Mouse (Mus musculus): ENCODE measurements at regions not wholly inside any gene's neighbourhood (a gene's known extent, or its start where the extent isn't known, plus 50 kb on each side); places are given as distances from the start of the nearest gene placed in this dataset.

GRCm38 (mm10) chr14:123143489-123144046, 159.7 kb upstream of the Tmtc4 start:
- Histone ChIP-seq H3K36me3 (no peaks in the 10 kb centered on the region), H3K4me3 (replicated peaks) (no peak overlapping the region), H3K27me3 (no peaks in the 10 kb centered on the region), H3K27ac (no peak overlapping the region), H3K4me1 (replicated peaks) (peaks cover 13% of the 10 kb centered on the region), H3K9ac (replicated peaks) (no peak overlapping the region), H3K4me2 (replicated peaks) (no peak overlapping the region), H3K9me3 (no peaks in the 10 kb centered on the region)
- WGBS: 65% methylated on average over 5 of the region's 5 CpGs
- ATAC-seq: no peak

- Histone ChIP-seq H3K9ac (replicated peaks) (no peak overlapping the region), H3K4me3 (replicated peaks) (no peak overlapping the region), H3K36me3 (no peaks in the 10 kb centered on the region), H3K9me3 (no peaks in the 10 kb centered on the region), H3K4me2 (replicated peaks) (no peak overlapping the region), H3K27ac (no peak overlapping the region), H3K27me3 (no peaks in the 10 kb centered on the region), H3K4me1 (replicated peaks) (peaks cover 9% of the 10 kb centered on the region; the same call in 1 of the 2 replicates)
- ATAC-seq: peak; percentile 91
- WGBS: 55% methylated on average over 6 of the region's 6 CpGs
Observed at GRCm38 (mm10) chr14:123138743-123139705, 155.2 kb upstream of the Tmtc4 start.

DNA sequence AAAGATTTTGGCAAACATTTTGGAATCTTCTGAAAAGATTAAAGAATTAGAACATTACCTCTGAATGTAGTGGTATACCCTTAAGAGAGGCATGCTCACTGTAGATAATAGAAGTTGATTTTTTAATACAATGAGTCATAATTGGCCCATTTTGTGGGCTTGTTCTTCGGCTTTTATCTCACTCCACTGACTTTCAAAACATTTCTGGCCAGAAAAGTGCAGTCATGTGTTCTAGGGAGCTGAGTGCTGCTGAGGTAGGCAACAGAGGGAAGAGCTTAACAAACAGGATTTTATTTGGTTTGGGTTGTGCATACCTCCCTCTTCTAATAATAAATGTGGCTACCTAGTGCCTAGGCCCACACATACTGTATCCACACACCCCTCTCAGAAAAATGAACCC, 150.1 kb upstream of the Tmtc4 start:
- 67% methylated on average over 1 of the region's 1 CpGs for WGBS
- Histone ChIP-seq H3K27me3 (no peaks in the 10 kb centered on the region), H3K27ac (no peak overlapping the region), H3K4me1 (replicated peaks) (no peaks in the 10 kb centered on the region), H3K4me2 (replicated peaks) (no peak overlapping the region), H3K9me3 (no peaks in the 10 kb centered on the region), H3K36me3 (no peaks in the 10 kb centered on the region), H3K9ac (replicated peaks) (no peak overlapping the region), H3K4me3 (replicated peaks) (no peak overlapping the region)
- no peak for ATAC-seq

DNA sequence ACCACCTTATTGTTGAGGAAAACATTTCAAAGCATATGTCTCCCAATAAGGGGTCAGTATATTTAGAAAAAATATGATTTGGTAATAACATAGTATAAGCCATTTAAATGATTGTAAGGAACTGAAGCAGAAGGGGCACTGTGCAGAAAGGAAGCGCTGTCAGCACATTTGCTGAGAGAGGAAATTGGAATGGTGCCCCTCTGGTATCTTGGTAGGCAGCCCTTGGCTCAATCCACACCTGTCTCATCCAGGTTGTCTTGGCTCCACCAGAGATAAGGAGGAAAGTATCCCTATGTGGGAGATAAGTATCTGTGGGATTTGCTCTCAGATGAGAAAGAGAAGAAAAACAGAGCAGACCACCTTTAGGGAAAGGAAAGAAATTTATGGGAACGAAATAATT, 136.5 kb upstream of the Tmtc4 start:
- H3K27ac ChIP-seq: no peak overlapping the region
- H3K36me3 ChIP-seq: no peaks in the 10 kb centered on the region
- WGBS: 84% methylated on average over 2 of the region's 2 CpGs
- ATAC-seq: no peak
- H3K9ac ChIP-seq (replicated peaks): no peak overlapping the region
- H3K4me2 ChIP-seq (replicated peaks): no peak overlapping the region
- no peaks in the 10 kb centered on the region for H3K9me3 ChIP-seq
- no peaks in the 10 kb centered on the region for H3K4me1 ChIP-seq (replicated peaks)
- no peaks in the 10 kb centered on the region for H3K27me3 ChIP-seq
- H3K4me3 ChIP-seq (replicated peaks): no peak overlapping the region

- H3K9ac ChIP-seq (replicated peaks): no peak overlapping the region
- H3K9me3 ChIP-seq: no peaks in the 10 kb centered on the region
- H3K4me3 ChIP-seq (replicated peaks): no peak overlapping the region
- H3K4me2 ChIP-seq (replicated peaks): no peak overlapping the region
- no peaks in the 10 kb centered on the region for H3K4me1 ChIP-seq (replicated peaks)
- no peaks in the 10 kb centered on the region for H3K27me3 ChIP-seq
- H3K36me3 ChIP-seq: no peaks in the 10 kb centered on the region
- no peak for ATAC-seq
- no peak overlapping the region for H3K27ac ChIP-seq
- 88% methylated on average over 1 of the region's 1 CpGs for WGBS
Observed at GRCm38 (mm10) chr14:123116337-123116736, 132.5 kb upstream of the Tmtc4 start.

GRCm38 (mm10) chr14:123110533-123110932, 126.7 kb upstream of the Tmtc4 start:
- no peaks in the 10 kb centered on the region for H3K36me3 ChIP-seq
- no peaks in the 10 kb centered on the region for H3K27me3 ChIP-seq
- ATAC-seq: no peak
- no peaks in the 10 kb centered on the region for H3K4me1 ChIP-seq (replicated peaks)
- no peak overlapping the region for H3K4me3 ChIP-seq (replicated peaks)
- no peak overlapping the region for H3K27ac ChIP-seq
- no peaks in the 10 kb centered on the region for H3K9me3 ChIP-seq
- 80% methylated on average over 2 of the region's 2 CpGs for WGBS
- H3K9ac ChIP-seq (replicated peaks): no peak overlapping the region
- no peak overlapping the region for H3K4me2 ChIP-seq (replicated peaks)

DNA sequence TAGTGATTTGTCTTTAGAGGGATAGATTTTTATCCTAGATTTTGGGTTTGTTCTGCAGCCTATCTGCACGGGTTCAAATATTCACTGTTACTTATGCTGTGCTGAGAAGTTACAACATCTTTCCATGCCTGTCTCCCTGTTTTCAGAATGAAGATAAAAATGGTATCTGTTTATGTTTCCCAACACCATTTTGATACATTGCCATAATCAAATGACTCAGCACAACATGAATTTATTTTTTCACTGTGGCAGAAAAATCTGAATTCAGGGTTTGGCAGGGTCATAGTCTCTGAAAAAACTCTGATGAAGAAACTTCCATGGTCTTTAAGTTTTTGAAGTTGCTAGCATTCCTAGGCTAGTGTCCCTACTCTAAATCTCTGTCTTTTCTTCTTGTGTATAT, 116.5 kb upstream of the Tmtc4 start:
- no peak overlapping the region for H3K4me2 ChIP-seq (replicated peaks)
- H3K27me3 ChIP-seq: no peaks in the 10 kb centered on the region
- WGBS: 83% methylated on average over 1 of the region's 1 CpGs
- H3K9me3 ChIP-seq: no peaks in the 10 kb centered on the region
- H3K4me3 ChIP-seq (replicated peaks): no peak overlapping the region
- no peaks in the 10 kb centered on the region for H3K4me1 ChIP-seq (replicated peaks)
- no peak overlapping the region for H3K27ac ChIP-seq
- H3K9ac ChIP-seq (replicated peaks): no peak overlapping the region
- ATAC-seq: no peak
- no peaks in the 10 kb centered on the region for H3K36me3 ChIP-seq

DNA sequence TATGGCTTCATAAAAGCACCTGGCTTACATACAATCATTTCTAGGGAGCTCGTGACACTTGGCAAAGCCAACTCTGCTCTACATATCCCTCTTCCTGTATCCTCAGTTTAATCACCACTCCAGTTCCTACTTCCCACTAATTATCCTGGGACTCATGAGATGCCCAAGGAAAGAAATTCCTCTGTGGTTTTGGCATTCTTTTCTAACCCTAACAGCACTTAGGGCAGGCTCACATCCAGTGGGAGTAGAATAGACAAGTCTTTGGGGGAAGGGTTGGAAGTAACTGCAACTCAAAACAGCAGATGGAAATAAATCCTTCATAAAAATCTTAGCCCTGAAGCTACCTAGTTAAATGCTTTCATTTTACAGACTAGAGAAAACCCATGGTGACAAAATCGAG, 112.3 kb upstream of the Tmtc4 start:
- Histone ChIP-seq H3K27me3 (no peaks in the 10 kb centered on the region), H3K9me3 (no peaks in the 10 kb centered on the region), H3K9ac (replicated peaks) (no peak overlapping the region), H3K4me3 (replicated peaks) (no peak overlapping the region), H3K4me2 (replicated peaks) (no peak overlapping the region), H3K36me3 (no peaks in the 10 kb centered on the region), H3K27ac (no peak overlapping the region), H3K4me1 (replicated peaks) (no peaks in the 10 kb centered on the region)
- 93% methylated on average over 2 of the region's 2 CpGs for WGBS
- ATAC-seq: no peak

GRCm38 (mm10) chr14:123082065-123082464, 98.2 kb upstream of the Tmtc4 start:
- no peaks in the 10 kb centered on the region for H3K36me3 ChIP-seq
- H3K4me2 ChIP-seq (replicated peaks): no peak overlapping the region
- no peak overlapping the region for H3K9ac ChIP-seq (replicated peaks)
- 83% methylated on average over 1 of the region's 1 CpGs for WGBS
- H3K27me3 ChIP-seq: no peaks in the 10 kb centered on the region
- ATAC-seq: no peak
- H3K27ac ChIP-seq: no peak overlapping the region
- no peaks in the 10 kb centered on the region for H3K9me3 ChIP-seq
- no peaks in the 10 kb centered on the region for H3K4me1 ChIP-seq (replicated peaks)
- H3K4me3 ChIP-seq (replicated peaks): no peak overlapping the region

GRCm38 (mm10) chr14:123081016-123081714, 97.3 kb upstream of the Tmtc4 start:
- Histone ChIP-seq H3K4me3 (replicated peaks) (no peak overlapping the region), H3K4me2 (replicated peaks) (no peak overlapping the region), H3K27me3 (no peaks in the 10 kb centered on the region), H3K9ac (replicated peaks) (no peak overlapping the region), H3K9me3 (no peaks in the 10 kb centered on the region), H3K4me1 (replicated peaks) (no peaks in the 10 kb centered on the region), H3K27ac (no peak overlapping the region), H3K36me3 (no peaks in the 10 kb centered on the region)
- ATAC-seq: no peak
- 38% methylated on average over 4 of the region's 4 CpGs for WGBS

GRCm38 (mm10) chr14:123079733-123080132, 95.9 kb upstream of the Tmtc4 start:
- no peak for ATAC-seq
- no peak overlapping the region for H3K4me2 ChIP-seq (replicated peaks)
- no peak overlapping the region for H3K4me3 ChIP-seq (replicated peaks)
- no peaks in the 10 kb centered on the region for H3K36me3 ChIP-seq
- no peaks in the 10 kb centered on the region for H3K4me1 ChIP-seq (replicated peaks)
- no peak overlapping the region for H3K9ac ChIP-seq (replicated peaks)
- no peaks in the 10 kb centered on the region for H3K9me3 ChIP-seq
- no peaks in the 10 kb centered on the region for H3K27me3 ChIP-seq
- no peak overlapping the region for H3K27ac ChIP-seq
- 83% methylated on average over 2 of the region's 2 CpGs for WGBS

DNA sequence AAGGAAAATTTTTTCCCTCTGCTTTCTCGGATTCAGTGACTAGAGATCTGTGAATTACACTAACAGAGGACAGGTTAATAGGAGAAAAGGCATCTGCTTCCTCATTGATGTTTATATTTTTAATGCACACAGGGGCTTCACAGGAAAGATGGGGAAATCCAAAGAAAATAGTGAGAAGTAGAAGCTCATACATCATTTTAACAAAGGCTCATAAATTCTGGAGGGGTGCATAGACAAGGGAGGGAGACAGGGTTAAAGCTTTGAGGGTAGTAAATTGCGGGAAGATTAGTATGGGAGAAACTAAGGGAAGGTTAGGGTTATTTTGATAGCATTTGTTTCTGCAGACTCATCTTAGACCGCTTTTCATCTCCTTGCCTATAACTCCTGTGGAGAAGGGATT, 95.0 kb upstream of the Tmtc4 start:
- Histone ChIP-seq H3K36me3 (no peaks in the 10 kb centered on the region), H3K4me1 (replicated peaks) (no peaks in the 10 kb centered on the region), H3K27ac (no peak overlapping the region), H3K27me3 (no peaks in the 10 kb centered on the region), H3K9me3 (no peaks in the 10 kb centered on the region), H3K4me2 (replicated peaks) (no peak overlapping the region), H3K4me3 (replicated peaks) (no peak overlapping the region), H3K9ac (replicated peaks) (no peak overlapping the region)
- WGBS: 85% methylated on average over 3 of the region's 3 CpGs
- no peak for ATAC-seq

Measured in midbrain, embryonic 13.5 days (tissue).